Mouse (Mus musculus) stomach, embryonic 14.5 days (tissue): ENCODE results near the gene Ntm. TPM values are rescaled to one million over a fixed set of nuclear protein-coding genes. Genes with fewer than 3 reads are reported as not detected.
A peak's percentile ranks its signal among the peaks of the same experiment; 100 is the strongest.

ENCODE experiments used
- ATAC-seq: fragments of 200-750 bp; cut with Nextera tagmentation; 2 replicates; pipeline ENCODE4 v1.8.0; 2017; ENCODE audit warnings: low read depth, moderate TSS enrichment; ENCODE audit not compliant: insufficient number of reproducible peaks, insufficient read depth, low FRiP score
- H3K27ac ChIP-seq: fragments of 300-500 bp; sonication (generic); 2 replicates; pipeline ENCODE4 v1.5.1; 2014; ENCODE audit warnings: mild to moderate bottlenecking, low read length, moderate library complexity, mixed read lengths
- H3K27me3 ChIP-seq: fragments of 300-500 bp; sonication (generic); 2 replicates; pipeline ENCODE4 v1.6.1; 2014; ENCODE audit warnings: low read length, control low read depth, mixed read lengths; ENCODE audit not compliant: control insufficient read depth, insufficient read depth
- H3K36me3 ChIP-seq: fragments of 300-500 bp; sonication (generic); 2 replicates; pipeline ENCODE4 v1.6.1; 2014; ENCODE audit warnings: mild to moderate bottlenecking, control low read depth, low read length, moderate library complexity, mixed read lengths; ENCODE audit not compliant: control insufficient read depth, insufficient read depth
- H3K4me1 ChIP-seq: fragments of 300-500 bp; sonication (generic); 2 replicates; pipeline ENCODE4 v1.6.1; 2014; ENCODE audit warnings: low read length, control low read depth, mixed read lengths; ENCODE audit not compliant: control insufficient read depth, insufficient read depth
- H3K4me2 ChIP-seq: fragments of 300-500 bp; sonication (generic); replicated peaks from 2 replicates; pipeline ENCODE4 v1.6.1; 2014; ENCODE audit warnings: low read depth, low read length, control low read depth
- H3K4me3 ChIP-seq: fragments of 300-500 bp; sonication (generic); 2 replicates; pipeline ENCODE4 v1.5.1; 2014; ENCODE audit warnings: low read depth, low read length, control low read depth
- H3K9ac ChIP-seq: fragments of 300-500 bp; sonication (generic); replicated peaks from 2 replicates; pipeline ENCODE4 v1.6.1; 2014; ENCODE audit warnings: low read depth, mild to moderate bottlenecking, control low read depth, low read length, moderate library complexity, mixed read lengths
- H3K9me3 ChIP-seq: fragments of 300-500 bp; sonication (generic); 2 replicates; pipeline ENCODE4 v1.6.1; 2016; ENCODE audit warnings: low read depth, low read length, control low read depth; ENCODE audit not compliant: control insufficient read depth
- WGBS: fragments of 180-500 bp; shearing (Covaris S2); extraction: QIAGEN DNeasy Blood & Tissue Kit; methylation state at CpG from one replicate; pipeline ENCODE4 v1.1.7; 2014; 5-methylcytosine and 5-hydroxymethylcytosine counted together
- polyA plus RNA-seq: library from polyadenylated mRNA; unstranded; fragments of >200 nt; fragmentation: Nextera tagmentation; extraction: Ambion mirVana; gene quantifications from 2 replicates; pipeline ENCODE4 v1.2.1, GENCODE M21; 2014

Ntm gene
- polyA plus RNA-seq, 1 experiment from 2014 or later = 19.7 TPM

DNA sequence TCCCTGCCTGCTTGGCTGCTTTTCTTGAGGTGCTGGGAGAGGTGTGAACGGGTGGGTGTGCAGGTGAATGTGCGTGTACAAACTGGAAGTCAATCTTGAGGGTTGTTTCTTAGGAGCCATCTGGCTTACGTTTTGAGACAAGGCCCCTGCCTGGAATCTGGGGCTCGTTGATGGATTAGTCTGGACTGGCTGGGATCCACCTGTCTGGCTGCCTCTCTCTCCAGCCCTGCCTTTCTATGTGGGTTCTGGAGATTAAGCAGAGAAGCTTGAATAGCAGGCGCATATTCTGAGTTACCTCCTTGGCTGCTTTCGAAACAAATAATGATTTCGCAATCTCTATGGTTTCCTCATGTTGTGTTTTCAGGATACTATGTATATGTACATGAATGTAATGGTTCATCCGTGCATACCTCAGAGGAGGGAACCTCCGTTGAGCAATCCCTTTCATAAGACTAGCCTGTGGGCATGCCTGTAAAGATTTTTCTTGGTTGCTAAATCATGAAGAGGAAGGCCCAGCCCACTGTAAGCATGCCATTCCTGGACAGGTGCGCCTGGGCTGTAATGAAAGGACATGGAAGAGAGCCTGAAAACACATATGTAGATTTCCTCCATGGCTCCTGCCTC, 499.9 kb downstream of the Ntm start:
- ATAC-seq = no peak
- no peaks in the 10 kb centered on the region for H3K9me3 ChIP-seq
- H3K4me3 ChIP-seq = no peak overlapping the region
- 58% methylated on average over 10 of the region's 10 CpGs for WGBS
- H3K36me3 ChIP-seq = no peaks in the 10 kb centered on the region
- no peaks in the 10 kb centered on the region for H3K27me3 ChIP-seq
- no peak overlapping the region for H3K27ac ChIP-seq
- no peak overlapping the region for H3K9ac ChIP-seq
- no peaks in the 10 kb centered on the region for H3K4me1 ChIP-seq
- no peak overlapping the region for H3K4me2 ChIP-seq

GRCm38 (mm10) chr9:29457976-29458572, 504.9 kb downstream of the Ntm start:
- ATAC-seq = peak; percentile 74; the same call in 1 of the 2 replicates
- 14% methylated on average over 5 of the region's 5 CpGs for WGBS
- no peak overlapping the region for H3K4me2 ChIP-seq

GRCm38 (mm10) chr9:29456014-29456413, 506.9 kb downstream of the Ntm start:
- Histone ChIP-seq H3K27me3 (no peaks in the 10 kb centered on the region), H3K9ac (no peak overlapping the region), H3K4me3 (no peak overlapping the region), H3K9me3 (no peaks in the 10 kb centered on the region), H3K4me1 (no peaks in the 10 kb centered on the region), H3K27ac (no peak overlapping the region), H3K4me2 (no peak overlapping the region), H3K36me3 (no peaks in the 10 kb centered on the region)
- WGBS = 90% methylated on average over 7 of the region's 7 CpGs
- no peak for ATAC-seq

More at GRCm38 (mm10) chr9:29457976-29458572, 504.9 kb downstream of the Ntm start:
- Histone ChIP-seq H3K4me1 (no peaks in the 10 kb centered on the region), H3K27me3 (no peaks in the 10 kb centered on the region), H3K9ac (no peak overlapping the region), H3K27ac (no peak overlapping the region), H3K36me3 (no peaks in the 10 kb centered on the region), H3K4me3 (no peak overlapping the region), H3K9me3 (no peaks in the 10 kb centered on the region)

GRCm38 (mm10) chr9:29451232-29451631, 511.7 kb downstream of the Ntm start:
- Histone ChIP-seq H3K4me2 (no peak overlapping the region), H3K27ac (no peak overlapping the region), H3K27me3 (no peaks in the 10 kb centered on the region), H3K9ac (no peak overlapping the region), H3K36me3 (no peaks in the 10 kb centered on the region), H3K4me1 (no peaks in the 10 kb centered on the region), H3K9me3 (no peaks in the 10 kb centered on the region), H3K4me3 (no peak overlapping the region)
- WGBS = 42% methylated on average over 1 of the region's 1 CpGs
- ATAC-seq = no peak

GRCm38 (mm10) chr9:29444001-29444400, 518.9 kb downstream of the Ntm start:
- H3K4me2 ChIP-seq = no peak overlapping the region
- WGBS = 69% methylated on average over 4 of the region's 4 CpGs
- no peak for ATAC-seq
- H3K36me3 ChIP-seq = no peaks in the 10 kb centered on the region
- no peaks in the 10 kb centered on the region for H3K4me1 ChIP-seq
- no peaks in the 10 kb centered on the region for H3K9me3 ChIP-seq
- no peak overlapping the region for H3K4me3 ChIP-seq
- no peak overlapping the region for H3K27ac ChIP-seq
- H3K27me3 ChIP-seq = no peaks in the 10 kb centered on the region
- H3K9ac ChIP-seq = no peak overlapping the region

GRCm38 (mm10) chr9:29439401-29439800, 523.5 kb downstream of the Ntm start:
- no peak overlapping the region for H3K4me3 ChIP-seq
- no peak overlapping the region for H3K27ac ChIP-seq
- no peak for ATAC-seq
- no peaks in the 10 kb centered on the region for H3K27me3 ChIP-seq
- H3K9me3 ChIP-seq = no peaks in the 10 kb centered on the region
- 0 out of 2 replicates have a peak, but pooled peaks cover 1% of the 10 kb centered on the region for H3K4me1 ChIP-seq
- H3K9ac ChIP-seq = no peak overlapping the region
- 63% methylated on average over 5 of the region's 5 CpGs for WGBS
- no peaks in the 10 kb centered on the region for H3K36me3 ChIP-seq
- no peak overlapping the region for H3K4me2 ChIP-seq

DNA sequence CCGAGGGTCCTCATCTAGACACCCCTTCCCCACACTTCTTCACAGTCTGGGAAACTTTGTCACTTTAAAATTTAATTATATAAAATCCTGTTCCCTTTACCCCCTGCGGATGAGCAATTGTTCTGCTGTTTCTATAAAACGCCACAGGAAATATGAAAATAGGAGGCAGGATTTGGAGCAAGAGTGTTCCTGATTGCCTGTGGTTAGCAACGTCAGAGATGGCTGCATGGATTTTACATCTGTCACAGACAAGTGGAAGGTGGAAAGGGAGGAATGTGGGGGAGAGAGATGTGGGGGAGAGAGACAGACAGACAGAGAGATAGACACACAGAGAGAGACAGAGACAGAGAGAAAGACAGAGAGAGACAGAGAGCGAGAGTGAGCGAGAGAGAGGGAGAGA, 528.3 kb downstream of the Ntm start:
- no peak overlapping the region for H3K4me2 ChIP-seq
- no peak overlapping the region for H3K9ac ChIP-seq
- 46% methylated on average over 6 of the region's 6 CpGs for WGBS
- no peak for ATAC-seq
- no peaks in the 10 kb centered on the region for H3K9me3 ChIP-seq
- H3K4me1 ChIP-seq = peaks cover 12% of the 10 kb centered on the region; the same call in 1 of the 2 replicates
- no peak overlapping the region for H3K4me3 ChIP-seq
- H3K27me3 ChIP-seq = no peaks in the 10 kb centered on the region
- no peaks in the 10 kb centered on the region for H3K36me3 ChIP-seq
- no peak overlapping the region for H3K27ac ChIP-seq

GRCm38 (mm10) chr9:29433910-29434309, 529.0 kb downstream of the Ntm start:
- Histone ChIP-seq H3K4me2 (no peak overlapping the region), H3K27me3 (no peaks in the 10 kb centered on the region), H3K9ac (no peak overlapping the region), H3K4me1 (peaks cover 12% of the 10 kb centered on the region; the same call in 1 of the 2 replicates), H3K9me3 (no peaks in the 10 kb centered on the region), H3K36me3 (no peaks in the 10 kb centered on the region), H3K27ac (no peak overlapping the region), H3K4me3 (no peak overlapping the region)
- no peak for ATAC-seq
- WGBS = 12% methylated on average over 4 of the region's 4 CpGs
